Mouse (Mus musculus): Measurements from ENCODE around the gene AW011738.

The AW011738 gene

DNA sequence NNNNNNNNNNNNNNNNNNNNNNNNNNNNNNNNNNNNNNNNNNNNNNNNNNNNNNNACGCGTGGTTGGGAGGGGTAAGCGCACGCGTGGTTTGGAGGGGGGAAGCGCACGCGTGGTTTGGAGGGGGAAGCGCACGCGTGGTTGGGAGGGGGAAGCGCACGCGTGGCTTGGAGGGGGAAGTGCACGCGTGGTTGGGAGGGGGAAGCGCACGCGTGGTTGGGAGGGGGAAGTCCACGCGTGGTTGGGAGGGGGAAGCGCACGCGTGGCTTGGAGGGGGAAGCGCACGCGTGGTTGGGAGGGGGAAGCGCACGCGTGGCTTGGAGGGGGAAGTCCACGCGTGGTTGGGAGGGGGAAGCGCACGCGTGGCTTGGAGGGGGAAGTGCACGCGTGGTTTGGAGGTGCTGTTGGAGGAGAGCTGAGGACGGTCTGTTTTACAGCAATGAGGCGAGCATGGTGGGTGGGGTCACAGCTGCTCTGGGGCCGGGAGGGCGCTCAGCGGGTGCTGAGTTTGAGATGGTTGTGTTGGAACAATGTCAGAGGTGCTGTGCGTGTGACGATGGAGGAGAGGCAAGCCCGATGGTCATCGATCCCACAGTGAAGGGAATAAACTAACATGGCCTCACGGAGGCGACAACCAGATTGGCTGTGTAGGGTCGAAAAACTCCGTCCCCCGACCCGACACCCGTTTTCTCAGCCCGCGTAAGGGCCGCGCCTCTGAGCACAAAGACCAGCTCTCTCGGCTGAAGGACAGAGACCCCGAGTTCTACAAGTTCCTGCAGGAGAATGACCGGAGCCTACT, 33.7 kb downstream of the AW011738 start:
- no peak for DNase-seq (ENCODE audit: low read depth, low spot score)

DNA sequence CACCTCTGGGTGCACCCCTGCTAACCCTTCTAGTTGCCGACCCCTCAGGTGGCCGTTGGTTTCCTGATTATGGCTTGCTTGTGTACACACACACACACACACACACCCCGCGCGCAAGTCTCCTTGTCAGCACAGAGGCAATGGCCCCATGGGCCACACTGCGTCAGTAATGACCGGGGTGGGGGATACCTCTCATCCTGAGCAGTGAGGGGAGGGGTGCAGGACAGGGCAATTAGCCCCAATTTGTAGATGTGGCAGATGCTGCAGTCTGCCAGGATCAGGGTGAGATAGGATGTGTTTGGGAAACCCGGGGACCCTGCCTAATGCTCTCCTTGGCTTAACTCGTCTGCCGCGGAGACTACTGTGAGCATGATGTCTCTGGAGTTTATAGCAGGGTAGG, 46.5 kb downstream of the AW011738 start:
- DNase-seq (ENCODE audit: low read depth, low spot score), result no peak

- DNase-seq (ENCODE audit: low read depth, low spot score), result no peak
Measured at GRCm38 (mm10) chr4:156251081-156251480, 48.0 kb downstream of the AW011738 start.

DNA sequence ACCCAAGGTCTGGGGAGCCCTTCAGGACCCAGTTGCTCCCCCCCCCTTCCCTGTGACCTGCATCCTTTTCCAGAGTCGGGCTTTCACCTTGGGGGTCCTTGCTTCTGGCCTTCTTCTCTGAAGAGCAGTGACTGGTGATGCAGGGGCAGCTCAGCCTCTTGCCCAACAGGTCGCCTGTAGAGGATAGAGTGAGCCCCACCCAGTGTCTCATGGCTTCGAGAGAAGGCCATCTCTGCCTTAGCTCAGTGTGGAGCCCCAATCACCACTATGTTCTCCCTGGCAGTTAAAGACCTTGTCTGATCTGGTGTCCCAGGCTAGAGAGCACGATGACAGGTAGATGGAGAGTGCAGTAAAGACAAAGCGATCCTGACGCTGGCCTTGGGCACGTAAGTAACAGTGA, 49.0 kb downstream of the AW011738 start:
- no peak for DNase-seq (ENCODE audit: low read depth, low spot score)

DNA sequence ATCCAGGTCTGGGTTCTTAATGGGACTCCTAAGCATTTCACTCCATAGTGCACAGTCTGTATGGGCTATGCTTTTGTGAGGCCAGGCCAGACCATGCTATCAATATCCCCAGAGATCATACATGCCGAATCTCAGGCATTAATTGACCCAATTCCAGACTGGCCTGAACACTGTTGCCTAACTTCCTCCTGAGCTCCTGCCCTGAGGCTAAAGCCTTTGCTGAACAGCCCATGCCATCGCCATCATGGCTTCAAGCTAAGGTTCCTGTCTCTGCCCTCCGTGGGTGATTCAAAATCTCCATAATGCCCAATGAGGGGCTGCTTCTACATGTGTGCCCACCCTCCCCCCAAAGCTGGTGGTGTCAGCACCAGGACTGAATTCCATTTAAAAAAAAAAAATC, 49.5 kb downstream of the AW011738 start:
- no peak for DNase-seq (ENCODE audit: low read depth, low spot score)

DNA sequence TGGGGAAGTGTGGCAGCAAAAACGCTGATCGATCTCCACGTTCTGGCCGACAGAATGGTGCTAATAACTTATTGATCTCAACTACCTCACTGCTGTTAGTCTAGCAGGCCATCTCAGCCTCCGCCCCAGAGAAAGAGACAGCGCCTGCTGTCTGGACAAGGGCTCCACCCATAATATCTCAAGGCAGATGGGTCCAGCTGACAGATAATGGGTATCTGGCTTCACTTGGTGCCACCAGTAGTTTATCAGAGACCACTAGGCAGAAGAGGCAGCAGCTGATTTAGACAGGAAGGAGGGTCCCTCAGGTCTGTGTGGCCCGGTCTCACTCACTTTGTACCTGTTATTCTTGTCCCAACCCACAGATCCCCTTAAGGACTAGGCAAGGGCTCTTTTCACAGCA, 49.9 kb downstream of the AW011738 start:
- DNase-seq (ENCODE audit: low read depth, low spot score), result no peak

DNA sequence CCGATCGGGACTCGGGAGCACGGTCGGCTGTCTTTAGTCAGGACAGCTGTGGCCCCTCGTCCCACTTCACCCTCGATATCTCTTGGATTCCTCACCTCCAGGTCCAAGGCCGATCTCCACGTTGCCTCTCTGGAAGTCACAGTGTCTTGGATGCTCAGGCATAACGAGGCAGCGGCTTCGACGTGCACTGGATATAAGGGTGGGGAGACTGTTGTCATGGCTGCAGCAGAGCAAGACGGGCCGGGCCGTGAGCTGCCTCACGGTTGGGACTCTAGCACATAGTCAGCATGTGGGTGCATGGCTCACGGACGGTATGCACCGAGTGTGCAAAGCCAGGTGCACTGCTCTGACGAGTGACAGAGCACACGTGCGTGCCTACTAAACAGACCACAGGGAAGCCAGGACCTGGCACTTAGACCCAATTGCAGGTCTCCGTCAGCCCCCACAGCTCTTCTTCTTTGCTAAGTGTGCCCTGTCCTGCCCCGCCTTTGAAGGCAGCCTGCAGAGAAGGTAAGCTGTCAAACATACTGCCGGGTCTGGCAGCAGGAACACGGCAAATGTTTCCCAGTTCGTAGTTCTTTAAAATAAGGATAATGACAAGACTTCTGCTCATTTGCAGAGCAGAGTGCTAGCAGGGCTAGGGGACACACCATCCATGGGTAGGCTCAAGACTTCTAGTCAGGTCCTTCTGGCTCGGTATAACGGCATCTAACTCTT, 51.4 kb downstream of the AW011738 start:
- DNase-seq (ENCODE audit: low read depth, low spot score), result no peak
